Mouse (Mus musculus) liver, adult 2 months (tissue): ENCODE results near the gene Ubap1.

Experiments used
- CTCF ChIP-seq: fragments of 200-500 bp; IDR thresholded peaks from 2 replicates; pipeline ENCODE4 v1.5.1; 2011; ENCODE audit warnings: low read depth, low read length, control low read depth
- POLR2A ChIP-seq: fragments of 200-500 bp; IDR thresholded peaks from 2 replicates; pipeline ENCODE4 v1.6.1; 2011; ENCODE audit warnings: low read length, control low read depth; ENCODE audit not compliant: insufficient read depth; ENCODE audit errors: extremely low read depth

- TF ChIP-seq POLR2A (no peak), CTCF (no peak)
Observed at GRCm38 (mm10) chr4:41310567-41311563, 37.9 kb upstream of the Ubap1 start.
